Mouse (Mus musculus): Measurements from ENCODE around the gene Haus2. TPM values are rescaled to one million over a fixed set of nuclear protein-coding genes. Genes with fewer than 3 reads are reported as not detected.
A peak's percentile ranks its signal among the peaks of the same experiment; 100 is the strongest.

Gene Haus2
- polyA plus RNA-seq, 2 experiments = 15.0 to 20.5 TPM

GRCm38 (mm10) chr2:120631521-120631920 lies 22.3 kb downstream of the Haus2 start:
- no peaks in the 10 kb centered on the region for H3K9me3 ChIP-seq (ENCODE audit: control insufficient read depth, low read length)
- no peak overlapping the region for H3K4me2 ChIP-seq (replicated peaks; ENCODE audit: low read depth, low read length, severe bottlenecking)
- 0 out of 2 replicates have a peak, but pooled peaks cover 5% of the 10 kb centered on the region for H3K36me3 ChIP-seq (ENCODE audit: control insufficient read depth, insufficient read depth, low read length)
- WGBS = 89% methylated on average over 2 of the region's 2 CpGs
- no peak overlapping the region for H3K4me3 ChIP-seq (replicated peaks; ENCODE audit: low read length)
- peaks cover 9% of the 10 kb centered on the region for H3K4me1 ChIP-seq (ENCODE audit: control insufficient read depth, insufficient read depth, low read length)
- TF ChIP-seq POLR2A (IDR thresholded peaks at IDR 0.05; ENCODE audit: borderline replicate concordance, extremely low read depth, insufficient read depth, insufficient read length) = no peak
- no peak overlapping the region for H3K27ac ChIP-seq (replicated peaks; ENCODE audit: low read depth, low read length)
- DNase-seq (ENCODE audit: low spot score) (no peak), ATAC-seq (ENCODE audit: low FRiP score, low read depth) (no peak)
- H3K27me3 ChIP-seq (ENCODE audit: control insufficient read depth, insufficient read depth, low read length) = no peaks in the 10 kb centered on the region
- H3K9ac ChIP-seq (ENCODE audit: low read depth, low read length, severe bottlenecking) = no peak overlapping the region

GRCm38 (mm10) chr2:120631957-120632356 lies 22.8 kb downstream of the Haus2 start:
- Histone ChIP-seq H3K9me3 (ENCODE audit: control insufficient read depth, low read length) (no peaks in the 10 kb centered on the region), H3K9ac (ENCODE audit: low read depth, low read length, severe bottlenecking) (no peak overlapping the region), H3K4me3 (replicated peaks; ENCODE audit: low read length) (no peak overlapping the region), H3K27ac (replicated peaks; ENCODE audit: low read depth, low read length) (no peak overlapping the region), H3K36me3 (ENCODE audit: control insufficient read depth, insufficient read depth, low read length) (0 out of 2 replicates have a peak, but pooled peaks cover 5% of the 10 kb centered on the region), H3K4me1 (ENCODE audit: control insufficient read depth, insufficient read depth, low read length) (peaks cover 9% of the 10 kb centered on the region), H3K4me2 (replicated peaks; ENCODE audit: low read depth, low read length, severe bottlenecking) (no peak overlapping the region), H3K27me3 (ENCODE audit: control insufficient read depth, insufficient read depth, low read length) (no peaks in the 10 kb centered on the region)
- no peak for ATAC-seq (ENCODE audit: low FRiP score, low read depth)
- WGBS = 88% methylated on average over 4 of the region's 4 CpGs
- TF ChIP-seq POLR2A (IDR thresholded peaks at IDR 0.05; ENCODE audit: borderline replicate concordance, extremely low read depth, insufficient read depth, insufficient read length) = no peak
- no peak for DNase-seq (ENCODE audit: low spot score)

GRCm38 (mm10) chr2:120640835-120641234 lies 31.7 kb downstream of the Haus2 start:
- Histone ChIP-seq H3K27me3 (ENCODE audit: control insufficient read depth, insufficient read depth, low read length) (no peaks in the 10 kb centered on the region), H3K4me3 (replicated peaks; ENCODE audit: low read length) (no peak overlapping the region), H3K9ac (ENCODE audit: low read depth, low read length, severe bottlenecking) (no peak overlapping the region), H3K4me2 (replicated peaks; ENCODE audit: low read depth, low read length, severe bottlenecking) (no peak overlapping the region), H3K4me1 (ENCODE audit: control insufficient read depth, insufficient read depth, low read length) (no peaks in the 10 kb centered on the region), H3K9me3 (ENCODE audit: control insufficient read depth, low read length) (no peaks in the 10 kb centered on the region), H3K27ac (replicated peaks; ENCODE audit: low read depth, low read length) (no peak overlapping the region), H3K36me3 (ENCODE audit: control insufficient read depth, insufficient read depth, low read length) (no peaks in the 10 kb centered on the region)
- WGBS = 87% methylated on average over 8 of the region's 8 CpGs
- no peak for ATAC-seq (ENCODE audit: low FRiP score, low read depth)
- no peak for TF ChIP-seq POLR2A (IDR thresholded peaks at IDR 0.05; ENCODE audit: borderline replicate concordance, extremely low read depth, insufficient read depth, insufficient read length)
- no peak for DNase-seq (ENCODE audit: low spot score)

- no peak for ATAC-seq (ENCODE audit: low FRiP score, low read depth)
- no peak overlapping the region for H3K9ac ChIP-seq (ENCODE audit: low read depth, low read length, severe bottlenecking)
- H3K9me3 ChIP-seq (ENCODE audit: control insufficient read depth, low read length) = no peaks in the 10 kb centered on the region
- H3K36me3 ChIP-seq (ENCODE audit: control insufficient read depth, insufficient read depth, low read length) = no peaks in the 10 kb centered on the region
- H3K27me3 ChIP-seq (ENCODE audit: control insufficient read depth, insufficient read depth, low read length) = no peaks in the 10 kb centered on the region
- H3K4me2 ChIP-seq (replicated peaks; ENCODE audit: low read depth, low read length, severe bottlenecking) = no peak overlapping the region
- H3K27ac ChIP-seq (replicated peaks; ENCODE audit: low read depth, low read length) = no peak overlapping the region
- H3K4me3 ChIP-seq (replicated peaks; ENCODE audit: low read length) = no peak overlapping the region
- peak; percentile 77 for DNase-seq (ENCODE audit: low spot score)
- TF ChIP-seq POLR2A (IDR thresholded peaks at IDR 0.05; ENCODE audit: borderline replicate concordance, extremely low read depth, insufficient read depth, insufficient read length) = no peak
- no peaks in the 10 kb centered on the region for H3K4me1 ChIP-seq (ENCODE audit: control insufficient read depth, insufficient read depth, low read length)
- WGBS = 68% methylated on average over 7 of the region's 7 CpGs
These were observed 34.7 kb downstream of the Haus2 start for GRCm38 (mm10) chr2:120643836-120644235.

GRCm38 (mm10) chr2:120646777-120647176 lies 37.6 kb downstream of the Haus2 start:
- Histone ChIP-seq H3K27ac (replicated peaks; ENCODE audit: low read depth, low read length) (no peak overlapping the region), H3K4me1 (ENCODE audit: control insufficient read depth, insufficient read depth, low read length) (no peaks in the 10 kb centered on the region), H3K4me2 (replicated peaks; ENCODE audit: low read depth, low read length, severe bottlenecking) (no peak overlapping the region), H3K9me3 (ENCODE audit: control insufficient read depth, low read length) (no peaks in the 10 kb centered on the region), H3K36me3 (ENCODE audit: control insufficient read depth, insufficient read depth, low read length) (no peaks in the 10 kb centered on the region), H3K4me3 (replicated peaks; ENCODE audit: low read length) (no peak overlapping the region), H3K9ac (ENCODE audit: low read depth, low read length, severe bottlenecking) (no peak overlapping the region), H3K27me3 (ENCODE audit: control insufficient read depth, insufficient read depth, low read length) (no peaks in the 10 kb centered on the region)
- peak; percentile 37 for DNase-seq (ENCODE audit: low spot score)
- WGBS = 47% methylated on average over 4 of the region's 4 CpGs
- no peak for ATAC-seq (ENCODE audit: low FRiP score, low read depth)
- no peak for TF ChIP-seq POLR2A (IDR thresholded peaks at IDR 0.05; ENCODE audit: borderline replicate concordance, extremely low read depth, insufficient read depth, insufficient read length)
